Mouse (Mus musculus) gastrocnemius, postnatal 36 days (tissue): ENCODE measurements around the gene Coro1c. TPM values are rescaled to one million over a fixed set of nuclear protein-coding genes. Genes with fewer than 3 reads are reported as not detected.

Source experiments
- DNase-seq, 2 experiments: peaks; one replicate each; pipeline ENCODE4 v3.0.0; 2022
- intact Hi-C: fragments of 180-260 bp; cut with DNase I; formaldehyde crosslinking; loops from one replicate; pipeline ENCODE4 v1.15.1; 2025
- total RNA-seq, 2 experiments: library from RNA; stranded (reverse); gene quantifications; 2 replicates each; pipeline ENCODE4 v1.2.3; 2021

Coro1c gene
- total RNA-seq, 2 experiments from 2014 or later: 10.6 to 14.4 TPM

- intact Hi-C loops: loop anchor here (5.0 kb wide), 1 partner anchor 79 kb away; no protein-coding TSS in a partner anchor
- DNase-seq: peak; percentile 60 to 67
Measured at GRCm38 (mm10) chr5:113930648-113931609, 22.4 kb upstream of the Coro1c start.

- peak; percentile 50 to 55 for DNase-seq
- intact Hi-C loops: loop anchor here (5.0 kb wide), 1 partner anchor 78 kb away; no protein-coding TSS in a partner anchor
Measured at GRCm38 (mm10) chr5:113929950-113930647, 21.5 kb upstream of the Coro1c start.

- intact Hi-C loops: no loop called here
- DNase-seq: no peak
Measured at GRCm38 (mm10) chr5:113929526-113929925, 21.0 kb upstream of the Coro1c start.

GRCm38 (mm10) chr5:113924608-113925007, 16.1 kb upstream of the Coro1c start:
- no peak for DNase-seq
- intact Hi-C loops: no loop called here

GRCm38 (mm10) chr5:113921310-113922166, 13.0 kb upstream of the Coro1c start:
- intact Hi-C loops: no loop called here
- DNase-seq: no peak

- intact Hi-C loops: no loop called here
- DNase-seq: no peak
Measured at GRCm38 (mm10) chr5:113919060-113919459, 10.5 kb upstream of the Coro1c start.

GRCm38 (mm10) chr5:113918654-113919053, 10.1 kb upstream of the Coro1c start:
- intact Hi-C loops: no loop called here
- peak in 1 of 2 experiments; percentile 61 for DNase-seq

GRCm38 (mm10) chr5:113910705-113911104, 2.1 kb upstream of the Coro1c start:
- intact Hi-C loops: loop anchor here (5.0 kb wide), 1 partner anchor 42 kb away; no protein-coding TSS in a partner anchor
- DNase-seq: no peak

- intact Hi-C loops: loop anchor here (5.0 kb wide), 1 partner anchor 42 kb away; no protein-coding TSS in a partner anchor
- DNase-seq: no peak
Measured at GRCm38 (mm10) chr5:113910065-113910701, 1.6 kb upstream of the Coro1c start.

GRCm38 (mm10) chr5:113907786-113908567, 581 bp downstream of the Coro1c start:
- peak; percentile 49 to 58 for DNase-seq
- intact Hi-C loops: loop anchor here (5.0 kb wide), 2 partner anchors 36 to 51 kb away; no protein-coding TSS in a partner anchor

- intact Hi-C loops: loop anchor here (5.0 kb wide), 2 partner anchors 35 to 50 kb away; no protein-coding TSS in a partner anchor
- DNase-seq: no peak
Measured at GRCm38 (mm10) chr5:113906958-113907735, 1.4 kb downstream of the Coro1c start.

GRCm38 (mm10) chr5:113904987-113905386, 3.6 kb downstream of the Coro1c start:
- intact Hi-C loops: loop anchor here (5.0 kb wide), 2 partner anchors 33 to 48 kb away; no protein-coding TSS in a partner anchor
- DNase-seq: no peak

GRCm38 (mm10) chr5:113902983-113903382, 5.6 kb downstream of the Coro1c start:
- intact Hi-C loops: no loop called here
- no peak for DNase-seq

GRCm38 (mm10) chr5:113902017-113902416, 6.5 kb downstream of the Coro1c start:
- intact Hi-C loops: no loop called here
- no peak for DNase-seq

GRCm38 (mm10) chr5:113901074-113901571, 7.4 kb downstream of the Coro1c start:
- intact Hi-C loops: no loop called here
- no peak for DNase-seq

- DNase-seq: no peak
Measured at GRCm38 (mm10) chr5:113899543-113899942, 9.0 kb downstream of the Coro1c start.

GRCm38 (mm10) chr5:113892005-113892404, 16.6 kb downstream of the Coro1c start:
- no peak for DNase-seq
- intact Hi-C loops: no loop called here

More at GRCm38 (mm10) chr5:113899543-113899942, 9.0 kb downstream of the Coro1c start:
- intact Hi-C loops: no loop called here

- peak in 1 of 2 experiments; percentile 42 for DNase-seq
- intact Hi-C loops: no loop called here
Measured at GRCm38 (mm10) chr5:113890874-113891273, 17.7 kb downstream of the Coro1c start.
